Mouse (Mus musculus) G1E (cell line): Measurements from ENCODE around the gene Ppp1r12c. TPM values are rescaled to one million over a fixed set of nuclear protein-coding genes. Genes with fewer than 3 reads are reported as not detected.

Experiments
- ATAC-seq: 2 replicates; pipeline ENCODE4 v1.8.0; 2016; ENCODE audit warnings: mild to moderate bottlenecking; ENCODE audit not compliant: insufficient number of reproducible peaks, poor library complexity, low FRiP score, severe bottlenecking; ENCODE audit errors: extremely low read depth
- DNase-seq: peaks from one replicate; pipeline ENCODE4 v3.0.0; 2012; ENCODE audit warnings: low spot score
- H3K27me3 ChIP-seq: 2 replicates; pipeline ENCODE4 v1.6.1; 2012; ENCODE audit warnings: mild to moderate bottlenecking, low read length, inconsistent platforms; ENCODE audit not compliant: insufficient read depth
- H3K36me3 ChIP-seq: replicated peaks from 2 replicates; pipeline ENCODE3; 2012; ENCODE audit warnings: mild to moderate bottlenecking, inconsistent platforms
- H3K4me1 ChIP-seq: 2 replicates; pipeline ENCODE4 v1.6.1; 2012; ENCODE audit warnings: low read depth, low read length, inconsistent platforms, mixed read lengths; ENCODE audit not compliant: insufficient read depth
- H3K4me3 ChIP-seq: 2 replicates; pipeline ENCODE4 v1.5.1; 2012; ENCODE audit warnings: low read depth, mild to moderate bottlenecking, inconsistent platforms, low read length, moderate library complexity, mixed read lengths
- H3K9me3 ChIP-seq: replicated peaks from 2 replicates; pipeline ENCODE4 v1.6.1; 2012; ENCODE audit warnings: inconsistent platforms
- CTCF ChIP-seq: IDR thresholded peaks from 2 replicates; pipeline ENCODE4 v1.5.1; 2012; ENCODE audit warnings: low read depth, low read length, inconsistent platforms, mixed read lengths
- GATA1 ChIP-seq: IDR thresholded peaks from 2 replicates; pipeline ENCODE4 v1.6.1; 2012; ENCODE audit warnings: borderline replicate concordance, low read length, inconsistent platforms, mixed read lengths
- GATA2 ChIP-seq: IDR thresholded peaks from 2 replicates; pipeline ENCODE4 v1.6.1; 2012; ENCODE audit warnings: low read depth, low read length, inconsistent platforms, borderline replicate concordance
- POLR2AphosphoS5 ChIP-seq: IDR thresholded peaks from 2 replicates; pipeline ENCODE4 v1.6.1; 2012; ENCODE audit warnings: low read depth, low read length, inconsistent platforms; ENCODE audit not compliant: insufficient replicate concordance
- TAL1 ChIP-seq: conservative IDR thresholded peaks from 2 replicates; pipeline ENCODE4 v1.6.1; 2012; ENCODE audit warnings: low read depth, low read length, inconsistent platforms, mixed read lengths
- polyA plus RNA-seq: library from polyadenylated mRNA; stranded (reverse); fragments of >175 nt; gene quantifications from 2 replicates; pipeline ENCODE4 v1.2.3, GENCODE M21; 2012
- total RNA-seq, 2 experiments: library from RNA; stranded (forward) in 1 of 2; stranded (reverse) in 1 of 2; fragments of 200-1000 nt in 1 of 2; fragments of >200 nt in 1 of 2; fragmentation: Nextera tagmentation in 1 of 2; gene quantifications; 2 replicates each; pipeline ENCODE4 v1.2.3; 2014 to 2017

Ppp1r12c gene
- total and polyA plus RNA-seq, 3 experiments: 91.1 to 173 (median 91.9) TPM

DNA sequence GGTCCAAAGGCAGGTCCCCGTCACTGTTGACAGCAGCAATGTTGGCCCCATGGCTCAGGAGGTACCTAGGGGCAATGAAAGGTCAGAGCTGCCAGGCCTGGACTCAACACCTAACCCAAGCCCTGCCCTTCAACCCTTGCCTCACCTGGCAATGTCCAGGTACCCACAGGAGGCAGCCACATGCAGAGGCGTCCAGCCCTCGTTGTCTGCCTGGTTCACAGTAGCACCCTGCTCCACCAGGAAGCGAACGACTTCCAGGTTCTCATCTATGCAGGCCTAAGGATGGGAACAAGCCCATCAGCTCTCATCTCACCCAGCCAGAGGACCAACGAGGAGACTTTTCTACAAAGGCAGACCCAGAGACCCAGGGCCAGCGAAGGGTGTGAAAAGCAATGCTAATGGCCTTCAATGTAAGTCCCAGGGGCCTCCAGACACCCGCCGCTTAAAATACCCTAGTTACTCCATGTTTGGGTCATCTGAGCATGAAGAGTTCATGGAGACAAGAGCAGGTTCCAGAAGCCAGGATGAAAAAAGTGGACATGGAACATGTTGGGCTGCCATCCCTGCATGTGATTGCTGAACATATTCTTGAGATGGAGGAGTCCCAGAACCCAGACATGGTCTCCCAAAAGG, 4.1 kb downstream of the Ppp1r12c start:
- Histone ChIP-seq H3K9me3 (no peaks in the 10 kb centered on the region), H3K4me1 (peaks cover 67% of the 10 kb centered on the region), H3K27me3 (no peaks in the 10 kb centered on the region), H3K36me3 (peaks cover 78% of the 10 kb centered on the region), H3K4me3 (no peak overlapping the region)
- ATAC-seq (no peak), DNase-seq (no peak)
- TF ChIP-seq GATA2: no peak
- no peak for TF ChIP-seq GATA1
- TF ChIP-seq POLR2AphosphoS5: no peak
- no peak for TF ChIP-seq CTCF
- no peak for TF ChIP-seq TAL1

GRCm38 (mm10) chr7:4496468-4496867, 5.0 kb downstream of the Ppp1r12c start:
- Histone ChIP-seq H3K4me1 (peaks cover 74% of the 10 kb centered on the region), H3K36me3 (peaks cover 87% of the 10 kb centered on the region), H3K27me3 (no peaks in the 10 kb centered on the region), H3K4me3 (no peak overlapping the region), H3K9me3 (no peaks in the 10 kb centered on the region)
- DNase-seq (no peak), ATAC-seq (no peak)
- no peak for TF ChIP-seq POLR2AphosphoS5
- no peak for TF ChIP-seq CTCF

- Histone ChIP-seq H3K4me1 (peaks cover 69% of the 10 kb centered on the region), H3K27me3 (no peaks in the 10 kb centered on the region), H3K4me3 (no peak overlapping the region), H3K36me3 (peaks cover 100% of the 10 kb centered on the region), H3K9me3 (no peaks in the 10 kb centered on the region)
- no peak for ATAC-seq
- TF ChIP-seq CTCF: no peak
- no peak for TF ChIP-seq TAL1
- TF ChIP-seq GATA1: no peak
- no peak for TF ChIP-seq GATA2
- no peak for TF ChIP-seq POLR2AphosphoS5
- DNase-seq: no peak
Measured at GRCm38 (mm10) chr7:4493991-4494390, 7.5 kb downstream of the Ppp1r12c start.

DNA sequence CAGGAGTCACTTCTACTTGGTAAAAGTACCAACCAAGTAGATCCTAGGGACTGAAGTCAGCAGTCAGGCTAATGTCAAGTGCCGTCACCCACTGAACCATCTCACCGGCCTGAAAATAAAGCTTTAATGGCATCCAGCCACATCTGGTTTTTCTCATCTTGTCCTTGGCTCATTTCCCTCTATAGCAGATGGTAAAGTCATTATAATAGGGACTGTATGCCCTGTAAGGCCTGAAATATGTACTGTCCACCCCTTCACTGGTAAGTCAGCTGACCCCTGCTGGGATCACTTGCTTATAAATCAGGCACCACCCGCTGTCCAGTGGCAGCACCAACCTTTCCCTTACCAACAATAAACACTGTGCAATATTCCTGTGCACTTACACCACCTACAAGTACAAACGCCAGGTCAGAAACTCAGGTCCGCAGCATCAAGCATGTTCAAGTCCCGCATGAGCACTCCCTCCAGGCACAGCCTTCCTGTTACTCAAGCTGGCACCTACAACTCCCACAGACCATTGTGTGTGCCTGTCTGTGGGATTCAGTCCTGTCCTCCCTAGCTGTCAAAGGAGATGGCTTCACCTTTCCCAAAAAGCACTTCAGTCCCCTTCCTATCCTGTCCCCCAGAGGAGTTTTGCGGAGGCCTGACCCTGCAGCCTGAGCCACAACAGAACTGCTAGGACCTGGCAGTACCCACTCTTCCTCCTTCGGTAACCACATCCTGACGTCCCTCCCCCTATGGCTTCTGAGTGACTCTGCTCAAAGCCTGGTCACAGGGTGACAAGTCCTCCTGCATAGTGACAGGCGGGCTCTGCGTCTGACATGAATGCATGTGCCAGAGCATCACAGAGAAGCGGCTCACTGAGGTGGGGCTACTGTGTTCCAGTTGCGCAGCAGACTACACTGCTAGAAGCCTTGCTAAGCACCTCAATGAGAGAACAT, 8.9 kb downstream of the Ppp1r12c start:
- no peaks in the 10 kb centered on the region for H3K9me3 ChIP-seq
- no peak for TF ChIP-seq TAL1
- TF ChIP-seq GATA2: no peak
- TF ChIP-seq POLR2AphosphoS5: no peak
- TF ChIP-seq CTCF: no peak
- no peaks in the 10 kb centered on the region for H3K27me3 ChIP-seq
- H3K4me3 ChIP-seq: no peak overlapping the region
- peaks cover 56% of the 10 kb centered on the region for H3K4me1 ChIP-seq
- H3K36me3 ChIP-seq: peaks cover 100% of the 10 kb centered on the region
- DNase-seq (no peak), ATAC-seq (no peak)

DNA sequence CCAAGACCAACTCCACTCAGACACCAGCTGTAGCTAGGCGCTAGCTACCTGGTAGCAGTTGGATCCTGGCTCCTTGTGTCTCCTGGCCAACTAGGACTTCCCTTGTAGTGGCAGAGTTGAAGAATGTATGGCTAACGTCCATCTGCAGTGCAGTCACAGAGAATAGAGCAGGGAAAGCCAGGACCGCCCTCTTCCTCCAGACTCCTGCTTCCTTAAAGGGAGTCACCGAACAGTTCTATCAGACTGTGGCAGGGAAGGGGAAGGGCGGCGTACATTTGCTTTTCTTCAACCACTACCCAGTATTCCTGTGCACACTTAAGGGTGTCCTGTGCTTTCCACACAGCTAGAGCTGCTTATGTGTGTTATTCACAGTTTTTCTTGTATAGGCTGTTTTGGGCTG, 10.2 kb downstream of the Ppp1r12c start:
- no peaks in the 10 kb centered on the region for H3K27me3 ChIP-seq
- H3K9me3 ChIP-seq: no peaks in the 10 kb centered on the region
- peaks cover 44% of the 10 kb centered on the region for H3K4me1 ChIP-seq
- peaks cover 100% of the 10 kb centered on the region for H3K36me3 ChIP-seq
- H3K4me3 ChIP-seq: no peak overlapping the region
- ATAC-seq (no peak), DNase-seq (no peak)
- TF ChIP-seq TAL1: no peak
- no peak for TF ChIP-seq POLR2AphosphoS5
- no peak for TF ChIP-seq CTCF
- no peak for TF ChIP-seq GATA2
- no peak for TF ChIP-seq GATA1

DNA sequence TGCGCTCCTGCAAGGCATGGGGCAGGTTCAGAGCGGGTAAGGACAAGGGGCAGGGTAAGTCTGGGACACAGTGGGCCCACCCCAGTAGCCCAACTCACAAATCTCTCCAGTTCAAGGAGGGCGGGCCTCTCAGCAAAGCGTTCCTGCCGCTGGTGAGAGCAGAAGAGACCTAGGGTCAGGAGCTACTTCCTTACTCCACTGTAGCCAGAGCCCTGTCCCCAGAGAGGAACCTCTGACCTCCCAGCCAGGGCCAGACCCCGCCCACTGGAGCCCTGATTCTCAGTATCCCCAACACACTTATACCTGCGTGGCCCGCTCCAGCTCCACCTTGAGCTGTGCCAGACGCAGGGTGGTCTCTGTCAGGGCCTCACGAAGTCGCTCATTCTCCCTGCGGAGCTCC, 19.2 kb downstream of the Ppp1r12c start:
- TF ChIP-seq CTCF (no peak), GATA1 (no peak), TAL1 (no peak)

More for the DNA sequence above, 19.2 kb downstream of the Ppp1r12c start:
- H3K27me3 ChIP-seq: peaks cover 18% of the 10 kb centered on the region
- peaks cover 15% of the 10 kb centered on the region for H3K4me1 ChIP-seq
- H3K4me3 ChIP-seq: no peak overlapping the region
- DNase-seq (no peak), ATAC-seq (no peak)
- H3K36me3 ChIP-seq: peaks cover 77% of the 10 kb centered on the region
- H3K9me3 ChIP-seq: no peaks in the 10 kb centered on the region
